Mouse (Mus musculus) midbrain, embryonic 15.5 days (tissue): ENCODE results near the gene Gabrr1. TPM values are rescaled to one million over a fixed set of nuclear protein-coding genes. Genes with fewer than 3 reads are reported as not detected.
"Not testable (repeated sequence)": the region's sequence is repeated elsewhere in the genome, so short reads cannot be mapped to it uniquely, and the experiment has no call there.

Experiments used
- ATAC-seq: fragments of 200-750 bp; cut with Nextera tagmentation; replicated peaks from 2 replicates; pipeline ENCODE4 v1.8.0; 2017; ENCODE audit warnings: moderate TSS enrichment
- H3K27ac ChIP-seq: fragments of 300-500 bp; sonication (generic); 2 replicates; pipeline ENCODE4 v1.5.1; 2015; ENCODE audit warnings: mild to moderate bottlenecking, inconsistent platforms
- H3K27me3 ChIP-seq: fragments of 300-500 bp; sonication (generic); replicated peaks from 2 replicates; pipeline ENCODE4 v1.6.1; 2015; ENCODE audit warnings: inconsistent platforms
- H3K36me3 ChIP-seq: fragments of 300-500 bp; sonication (generic); replicated peaks from 2 replicates; pipeline ENCODE4 v1.6.1; 2015; ENCODE audit warnings: inconsistent platforms
- H3K4me1 ChIP-seq: fragments of 300-500 bp; sonication (generic); 2 replicates; pipeline ENCODE4 v1.6.1; 2015; ENCODE audit warnings: inconsistent platforms
- H3K4me2 ChIP-seq: fragments of 300-500 bp; sonication (generic); 2 replicates; pipeline ENCODE4 v1.6.1; 2015; ENCODE audit warnings: inconsistent platforms, mild to moderate bottlenecking, moderate library complexity
- H3K4me3 ChIP-seq: fragments of 300-500 bp; sonication (generic); 2 replicates; pipeline ENCODE4 v1.5.1; 2015; ENCODE audit warnings: mild to moderate bottlenecking, inconsistent platforms
- H3K9ac ChIP-seq: fragments of 300-500 bp; sonication (generic); 2 replicates; pipeline ENCODE4 v1.6.1; 2015; ENCODE audit warnings: mild to moderate bottlenecking, inconsistent platforms
- H3K9me3 ChIP-seq: fragments of 300-500 bp; sonication (generic); 2 replicates; pipeline ENCODE4 v1.6.1; 2016; ENCODE audit warnings: inconsistent platforms
- WGBS: fragments of 180-500 bp; shearing (Covaris S2); methylation state at CpG from one replicate; pipeline ENCODE4 v1.1.7; 2015; ENCODE audit warnings: mixed read lengths; 5-methylcytosine and 5-hydroxymethylcytosine counted together
- polyA plus RNA-seq: library from polyadenylated mRNA; unstranded; fragments of >200 nt; fragmentation: Nextera tagmentation; extraction: Ambion mirVana; gene quantifications from 2 replicates; pipeline ENCODE4 v1.2.1, GENCODE M21; 2015

Gabrr1 gene
- polyA plus RNA-seq, result 0.79 and 1.1 TPM in 2 replicates

GRCm38 (mm10) chr4:33132221-33132620, at the start of gene Gabrr1:
Gabrr1 (plus strand) TSS chr4:33132521.
- Histone ChIP-seq H3K36me3 (no peaks in the 10 kb centered on the region), H3K9me3 (no peaks in the 10 kb centered on the region), H3K4me1 (no peaks in the 10 kb centered on the region), H3K4me2 (no peak within 1 kb of the TSS), H3K27me3 (no peaks in the 10 kb centered on the region), H3K9ac (no peak within 1 kb of the TSS), H3K27ac (no peak within 1 kb of the TSS), H3K4me3 (no peak within 1 kb of the TSS)
- no peak for ATAC-seq
- WGBS, result 59% methylated on average over 11 of the region's 11 CpGs

GRCm38 (mm10) chr4:33099118-33099694, 33.1 kb upstream of the Gabrr1 start:
- 90% methylated on average over 6 of the region's 6 CpGs for WGBS
- H3K9ac ChIP-seq, result no peak overlapping the region
- ATAC-seq, result no peak

GRCm38 (mm10) chr4:33109720-33110458, 22.4 kb upstream of the Gabrr1 start:
- 89% methylated on average over 14 of the region's 14 CpGs for WGBS
- Histone ChIP-seq H3K27me3 (no peaks in the 10 kb centered on the region), H3K27ac (no peak overlapping the region), H3K36me3 (no peaks in the 10 kb centered on the region), H3K4me3 (no peak overlapping the region), H3K4me1 (no peaks in the 10 kb centered on the region), H3K9me3 (no peaks in the 10 kb centered on the region), H3K9ac (no peak overlapping the region), H3K4me2 (no peak overlapping the region)
- ATAC-seq, result no peak

More at GRCm38 (mm10) chr4:33099118-33099694, 33.1 kb upstream of the Gabrr1 start:
- Histone ChIP-seq H3K4me2 (no peak overlapping the region), H3K27ac (no peak overlapping the region), H3K4me1 (no peaks in the 10 kb centered on the region), H3K27me3 (no peaks in the 10 kb centered on the region), H3K4me3 (no peak overlapping the region), H3K36me3 (no peaks in the 10 kb centered on the region), H3K9me3 (no peaks in the 10 kb centered on the region)

GRCm38 (mm10) chr4:33110845-33111244, 21.5 kb upstream of the Gabrr1 start:
- WGBS, result 88% methylated on average over 7 of the region's 7 CpGs
- ATAC-seq, result no peak

GRCm38 (mm10) chr4:33111358-33111757, 21.0 kb upstream of the Gabrr1 start:
- H3K9ac ChIP-seq, result no peak overlapping the region
- ATAC-seq, result no peak
- H3K4me3 ChIP-seq, result no peak overlapping the region
- no peak overlapping the region for H3K4me2 ChIP-seq
- no peaks in the 10 kb centered on the region for H3K27me3 ChIP-seq
- H3K36me3 ChIP-seq, result no peaks in the 10 kb centered on the region
- no peaks in the 10 kb centered on the region for H3K9me3 ChIP-seq
- no peak overlapping the region for H3K27ac ChIP-seq
- no peaks in the 10 kb centered on the region for H3K4me1 ChIP-seq
- 96% methylated on average over 9 of the region's 9 CpGs for WGBS

More at GRCm38 (mm10) chr4:33110845-33111244, 21.5 kb upstream of the Gabrr1 start:
- H3K36me3 ChIP-seq, result no peaks in the 10 kb centered on the region
- H3K4me3 ChIP-seq, result no peak overlapping the region
- H3K27ac ChIP-seq, result no peak overlapping the region
- H3K9me3 ChIP-seq, result no peaks in the 10 kb centered on the region
- H3K27me3 ChIP-seq, result no peaks in the 10 kb centered on the region
- H3K4me1 ChIP-seq, result no peaks in the 10 kb centered on the region
- H3K9ac ChIP-seq, result no peak overlapping the region
- no peak overlapping the region for H3K4me2 ChIP-seq

GRCm38 (mm10) chr4:33112866-33113265, 19.5 kb upstream of the Gabrr1 start:
- not testable (repeated sequence) for H3K9me3 ChIP-seq, H3K4me1 ChIP-seq, H3K27me3 ChIP-seq, H3K4me2 ChIP-seq, H3K4me3 ChIP-seq, H3K36me3 ChIP-seq, H3K27ac ChIP-seq, ATAC-seq, H3K9ac ChIP-seq
- WGBS, result 93% methylated on average over 14 of the region's 14 CpGs

GRCm38 (mm10) chr4:33119118-33119517, 13.2 kb upstream of the Gabrr1 start:
- H3K9ac ChIP-seq, H3K36me3 ChIP-seq, H3K4me1 ChIP-seq, ATAC-seq, H3K9me3 ChIP-seq, H3K4me3 ChIP-seq, H3K27ac ChIP-seq, H3K27me3 ChIP-seq, H3K4me2 ChIP-seq: not testable (repeated sequence)
- WGBS, result 3% methylated on average over 3 of the region's 3 CpGs

- 83% methylated on average over 6 of the region's 6 CpGs for WGBS
- Histone ChIP-seq H3K27ac (no peak overlapping the region), H3K4me3 (no peak overlapping the region), H3K9me3 (no peaks in the 10 kb centered on the region), H3K4me1 (no peaks in the 10 kb centered on the region), H3K4me2 (no peak overlapping the region), H3K36me3 (no peaks in the 10 kb centered on the region), H3K9ac (no peak overlapping the region), H3K27me3 (no peaks in the 10 kb centered on the region)
- no peak for ATAC-seq
Measured at GRCm38 (mm10) chr4:33124493-33124892, 7.8 kb upstream of the Gabrr1 start.

GRCm38 (mm10) chr4:33125409-33126084, 6.8 kb upstream of the Gabrr1 start:
- H3K9me3 ChIP-seq, result no peaks in the 10 kb centered on the region
- no peak for ATAC-seq
- H3K4me1 ChIP-seq, result no peaks in the 10 kb centered on the region
- H3K9ac ChIP-seq, result no peak overlapping the region
- no peak overlapping the region for H3K4me2 ChIP-seq
- H3K36me3 ChIP-seq, result no peaks in the 10 kb centered on the region
- WGBS, result 53% methylated on average over 10 of the region's 10 CpGs
- H3K27ac ChIP-seq, result no peak overlapping the region
- H3K27me3 ChIP-seq, result no peaks in the 10 kb centered on the region
- no peak overlapping the region for H3K4me3 ChIP-seq

- Histone ChIP-seq H3K9me3 (no peaks in the 10 kb centered on the region), H3K9ac (no peak overlapping the region), H3K4me2 (peak overlapping the region; percentile 23), H3K27me3 (no peaks in the 10 kb centered on the region), H3K4me3 (no peak overlapping the region), H3K36me3 (no peaks in the 10 kb centered on the region), H3K4me1 (0 out of 2 replicates have a peak, but pooled peaks cover 7% of the 10 kb centered on the region), H3K27ac (no peak overlapping the region)
- ATAC-seq, result 0 out of 2 replicates have a peak, but pooled peaks have one; percentile 24
- 42% methylated on average over 20 of the region's 20 CpGs for WGBS
Measured at GRCm38 (mm10) chr4:33146679-33147291, 14.5 kb downstream of the Gabrr1 start.

GRCm38 (mm10) chr4:33147825-33148224, 15.5 kb downstream of the Gabrr1 start:
- no peaks in the 10 kb centered on the region for H3K9me3 ChIP-seq
- H3K4me3 ChIP-seq, result no peak overlapping the region
- H3K27me3 ChIP-seq, result no peaks in the 10 kb centered on the region
- H3K9ac ChIP-seq, result no peak overlapping the region
- WGBS, result 4% methylated on average over 2 of the region's 2 CpGs
- no peak overlapping the region for H3K27ac ChIP-seq
- no peak for ATAC-seq
- H3K4me2 ChIP-seq, result no peak overlapping the region
- H3K4me1 ChIP-seq, result 0 out of 2 replicates have a peak, but pooled peaks cover 7% of the 10 kb centered on the region
- H3K36me3 ChIP-seq, result no peaks in the 10 kb centered on the region

GRCm38 (mm10) chr4:33149150-33149549, 16.8 kb downstream of the Gabrr1 start:
- Histone ChIP-seq H3K9me3 (no peaks in the 10 kb centered on the region), H3K9ac (no peak overlapping the region), H3K36me3 (no peaks in the 10 kb centered on the region), H3K4me3 (no peak overlapping the region), H3K4me2 (no peak overlapping the region), H3K27ac (no peak overlapping the region), H3K27me3 (no peaks in the 10 kb centered on the region), H3K4me1 (0 out of 2 replicates have a peak, but pooled peaks cover 7% of the 10 kb centered on the region)
- ATAC-seq, result no peak
- WGBS, result 42% methylated on average over 7 of the region's 7 CpGs
